ENCODE assay signal across 8 mouse cellular contexts in the genomic region with DNA sequence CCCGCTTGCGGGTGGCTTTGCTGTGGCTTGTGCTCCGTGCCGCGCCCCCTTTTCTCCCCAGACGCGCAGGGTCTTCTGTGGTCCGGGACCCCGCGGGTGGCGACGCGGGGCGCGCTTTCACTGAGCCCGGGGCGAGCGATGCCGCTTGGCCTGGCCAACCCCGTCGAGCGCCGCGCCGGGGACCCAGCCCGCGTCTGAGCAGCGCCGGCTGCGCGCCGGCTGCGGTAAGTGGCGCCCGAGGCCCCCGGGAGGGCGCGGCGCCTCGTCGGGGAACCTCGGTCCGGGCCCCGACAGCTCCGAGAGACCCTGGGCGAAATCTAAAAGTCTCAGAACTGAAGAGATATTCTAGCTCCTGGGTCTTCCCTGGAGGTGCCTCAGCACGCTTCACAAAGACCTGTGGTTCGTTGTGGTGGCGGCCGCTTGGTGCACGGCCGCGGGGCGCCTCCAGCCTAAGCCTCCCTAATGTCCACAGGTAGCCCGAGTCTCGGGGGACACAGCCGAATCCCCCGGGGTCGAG. TPM values are rescaled to one million over a fixed set of nuclear protein-coding genes. Genes with fewer than 3 reads are reported as not detected.
DNase-seq lines count a peak whose midpoint lies in the region; ATAC-seq and TF ChIP-seq lines count a peak whose summit lies in the region.

No protein-coding gene starts in this region.

- ATAC-seq in forebrain, embryonic 12.5 days (ENCODE audit: low FRiP score): peak; percentile 74
- ATAC-seq in liver, embryonic 12.5 days: peak; percentile 41; the same call in 1 of the 2 replicates
- ATAC-seq in stomach, postnatal 0 days (ENCODE audit: low FRiP score, low TSS enrichment): peak; percentile 39; the same call in 1 of the 2 replicates

- no peak for TF ChIP-seq POLR2A in kidney, adult 2 months (IDR thresholded peaks at IDR 0.05; ENCODE audit: low read depth, low read length)

- H3K4me3 ChIP-seq in kidney, adult 2 months (ENCODE audit: insufficient read depth, low read depth, low read length): peak overlapping the region; percentile 48
- H3K4me3 ChIP-seq in forebrain, embryonic 12.5 days (replicated peaks): peak overlapping the region; percentile 62
- H3K4me3 ChIP-seq in liver, embryonic 12.5 days: peak overlapping the region; percentile 52
- peak overlapping the region; percentile 55 for H3K4me3 ChIP-seq in stomach, postnatal 0 days (ENCODE audit: low read depth, low read length)

- no peak for TF ChIP-seq EP300 in stomach, postnatal 0 days (optimal IDR thresholded peaks at IDR 0.05)

- H3K4me1 ChIP-seq in kidney, adult 2 months (ENCODE audit: control insufficient read depth, insufficient read depth, low read length): no peaks in the 10 kb centered on the region
- peaks cover 22% of the 10 kb centered on the region for H3K4me1 ChIP-seq in forebrain, embryonic 12.5 days
- H3K4me1 ChIP-seq in liver, embryonic 12.5 days: peaks cover 15% of the 10 kb centered on the region
- no peaks in the 10 kb centered on the region; the same call in 1 of the 2 replicates for H3K4me1 ChIP-seq in stomach, postnatal 0 days (replicated peaks; ENCODE audit: control insufficient read depth, insufficient read depth)

- no peak for DNase-seq in kidney, adult 2 months
- DNase-seq in kidney, adult 9 months: no peak
- peak; percentile 23 for DNase-seq in R1 (ENCODE audit: low read depth, low spot score)
- DNase-seq in stomach, postnatal 0 days (ENCODE audit: low spot score): peak; percentile 21
- no peak for DNase-seq in cerebellum, adult 11-12 months
- DNase-seq in gastrocnemius, adult 18-20 months (ENCODE audit: low spot score): no peak

- H3K27ac ChIP-seq in kidney, adult 2 months (ENCODE audit: insufficient read depth, low read depth, low read length): no peak overlapping the region
- no peak overlapping the region for H3K27ac ChIP-seq in forebrain, embryonic 12.5 days
- H3K27ac ChIP-seq in liver, embryonic 12.5 days: no peak overlapping the region
- H3K27ac ChIP-seq in stomach, postnatal 0 days (replicated peaks): no peak overlapping the region

- H3K4me2 ChIP-seq in forebrain, embryonic 12.5 days: peak overlapping the region; percentile 95
- H3K4me2 ChIP-seq in liver, embryonic 12.5 days: peak overlapping the region; percentile 80
- H3K4me2 ChIP-seq in stomach, postnatal 0 days (replicated peaks; ENCODE audit: low read depth): peak overlapping the region; percentile 96

- H3K9ac ChIP-seq in forebrain, embryonic 12.5 days: peak overlapping the region; percentile 61
- no peak overlapping the region for H3K9ac ChIP-seq in liver, embryonic 12.5 days
- H3K9ac ChIP-seq in stomach, postnatal 0 days (ENCODE audit: low read length): peak overlapping the region; percentile 31; the same call in 1 of the 2 replicates

- WGBS in kidney, adult 2 months: 2% methylated on average over 58 of the region's 59 CpGs
- under 1% methylated on average over 47 of the region's 59 CpGs for WGBS in forebrain, embryonic 12.5 days
- WGBS in liver, embryonic 12.5 days (ENCODE audit: insufficient replicate concordance): under 1% methylated on average over 59 of the region's 59 CpGs
- 1% methylated on average over 48 of the region's 59 CpGs for WGBS in stomach, postnatal 0 days

- TF ChIP-seq CTCF in kidney, adult 2 months (conservative IDR thresholded peaks at IDR 0.05; ENCODE audit: insufficient read depth, insufficient read length, low read depth, low read length): no peak
- TF ChIP-seq CTCF in stomach, postnatal 0 days (IDR thresholded peaks at IDR 0.05; ENCODE audit: low read depth): no peak

- no peaks in the 10 kb centered on the region for H3K9me3 ChIP-seq in forebrain, embryonic 12.5 days
- no peaks in the 10 kb centered on the region for H3K9me3 ChIP-seq in liver, embryonic 12.5 days (replicated peaks)
- H3K9me3 ChIP-seq in stomach, postnatal 0 days (ENCODE audit: control insufficient read depth, low read length): no peaks in the 10 kb centered on the region

- no peaks in the 10 kb centered on the region for H3K36me3 ChIP-seq in kidney, adult 2 months (ENCODE audit: control insufficient read depth, insufficient read depth, low read length)
- no peaks in the 10 kb centered on the region for H3K36me3 ChIP-seq in forebrain, embryonic 12.5 days (replicated peaks)
- H3K36me3 ChIP-seq in liver, embryonic 12.5 days: no peaks in the 10 kb centered on the region
- no peaks in the 10 kb centered on the region for H3K36me3 ChIP-seq in stomach, postnatal 0 days (ENCODE audit: control insufficient read depth, insufficient read depth, low read length)

- no peaks in the 10 kb centered on the region for H3K27me3 ChIP-seq in kidney, adult 2 months (replicated peaks; ENCODE audit: control insufficient read depth, insufficient read depth, low read length)
- peaks cover 42% of the 10 kb centered on the region for H3K27me3 ChIP-seq in forebrain, embryonic 12.5 days
- H3K27me3 ChIP-seq in liver, embryonic 12.5 days (replicated peaks): peaks cover 57% of the 10 kb centered on the region
- H3K27me3 ChIP-seq in stomach, postnatal 0 days (ENCODE audit: control insufficient read depth, insufficient read depth, low read length): no peaks in the 10 kb centered on the region

RNA-seq across cellular contexts. Expression of a gene that starts 0.6 kb away (rescaled TPM):
- 1.4 and 4.5 TPM in 2 replicates for polyA plus RNA-seq in kidney, adult 2 months (2012; rRNA removed)
- polyA plus RNA-seq in forebrain, embryonic 12.5 days (2016; fragmentation: Nextera tagmentation; extraction: Ambion mirVana): 3.4 and 4.6 TPM in 2 replicates
- polyA plus RNA-seq in liver, embryonic 12.5 days (2016; fragmentation: Nextera tagmentation; extraction: Ambion mirVana): 0.17 TPM in 1 of 2 replicates, not detected in the other
- 5.5 and 6.2 TPM in 2 replicates for polyA plus RNA-seq in stomach, postnatal 0 days (2015; fragmentation: Nextera tagmentation; extraction: Ambion mirVana)
- total RNA-seq in gastrocnemius, adult 18-20 months (2021): under 1 TPM; 0.39 to 0.50 TPM

Comparison
In these comparisons a context has a peak if more than half of its experiments do, and no peak if none do; other contexts are left out.
1. DNase-seq: peak in R1 (single experiment) and stomach, postnatal 0 days (single experiment); none in kidney, adult 2 months (single experiment), kidney, adult 9 months (single experiment), cerebellum, adult 11-12 months (single experiment) and gastrocnemius, adult 18-20 months (single experiment).
2. Peak in every context shown above with its lines, with median percentiles within 50 percentile points of each other: H3K4me3 ChIP-seq, ATAC-seq and H3K4me2 ChIP-seq.